Mouse (Mus musculus): ENCODE measurements around the gene Podn. TPM values are rescaled to one million over a fixed set of nuclear protein-coding genes. Genes with fewer than 3 reads are reported as not detected.
A peak's percentile ranks its signal among the peaks of the same experiment; 100 is the strongest.

Podn gene
- polyA plus RNA-seq, 1 experiment from 2014 or later, result 0.39 TPM

- Histone ChIP-seq H3K4me2 (peak overlapping the region; percentile 99), H3K36me3 (ENCODE audit: control insufficient read depth, insufficient read depth, low read length) (no peaks in the 10 kb centered on the region), H3K4me1 (ENCODE audit: control insufficient read depth, insufficient read depth, low read length) (peaks cover 14% of the 10 kb centered on the region; the same call in 1 of the 2 replicates), H3K9me3 (replicated peaks; ENCODE audit: control insufficient read depth, low read length) (no peaks in the 10 kb centered on the region), H3K4me3 (ENCODE audit: low read depth, low read length) (peak overlapping the region; percentile 70), H3K27me3 (ENCODE audit: control insufficient read depth, insufficient read depth, low read length) (peaks cover 47% of the 10 kb centered on the region), H3K27ac (ENCODE audit: low read depth, low read length) (no peak overlapping the region), H3K9ac (ENCODE audit: low read depth, low read length) (no peak overlapping the region; the same call in none of the 2 replicates)
- 4% methylated on average over 22 of the region's 22 CpGs for WGBS (ENCODE audit: insufficient replicate concordance)
- no peak for ATAC-seq (replicated peaks; ENCODE audit: insufficient number of reproducible peaks, low FRiP score, low TSS enrichment)
Measured at GRCm38 (mm10) chr4:108030888-108031501, 65.2 kb downstream of the Podn start.

- WGBS (ENCODE audit: insufficient replicate concordance), result 21% methylated on average over 3 of the region's 3 CpGs
- Histone ChIP-seq H3K4me1 (ENCODE audit: control insufficient read depth, insufficient read depth, low read length) (peaks cover 9% of the 10 kb centered on the region), H3K36me3 (ENCODE audit: control insufficient read depth, insufficient read depth, low read length) (no peaks in the 10 kb centered on the region), H3K27me3 (ENCODE audit: control insufficient read depth, insufficient read depth, low read length) (peaks cover 24% of the 10 kb centered on the region), H3K27ac (ENCODE audit: low read depth, low read length) (peak overlapping the region; percentile 50; the same call in 1 of the 2 replicates), H3K9ac (ENCODE audit: low read depth, low read length) (no peak overlapping the region), H3K9me3 (replicated peaks; ENCODE audit: control insufficient read depth, low read length) (no peaks in the 10 kb centered on the region), H3K4me3 (ENCODE audit: low read depth, low read length) (no peak overlapping the region), H3K4me2 (no peak overlapping the region; the same call in 1 of the 2 replicates)
- ATAC-seq (replicated peaks; ENCODE audit: insufficient number of reproducible peaks, low FRiP score, low TSS enrichment), result peak; percentile 80
Measured at GRCm38 (mm10) chr4:108026193-108026592, 70.1 kb downstream of the Podn start.

- Histone ChIP-seq H3K9ac (ENCODE audit: low read depth, low read length) (no peak overlapping the region), H3K27me3 (ENCODE audit: control insufficient read depth, insufficient read depth, low read length) (peaks cover 15% of the 10 kb centered on the region), H3K9me3 (replicated peaks; ENCODE audit: control insufficient read depth, low read length) (no peaks in the 10 kb centered on the region), H3K4me3 (ENCODE audit: low read depth, low read length) (peak overlapping the region; percentile 29), H3K4me2 (peak overlapping the region; percentile 58), H3K36me3 (ENCODE audit: control insufficient read depth, insufficient read depth, low read length) (no peaks in the 10 kb centered on the region), H3K27ac (ENCODE audit: low read depth, low read length) (peak overlapping the region; percentile 65; the same call in 1 of the 2 replicates), H3K4me1 (ENCODE audit: control insufficient read depth, insufficient read depth, low read length) (peaks cover 10% of the 10 kb centered on the region; the same call in 1 of the 2 replicates)
- ATAC-seq (replicated peaks; ENCODE audit: insufficient number of reproducible peaks, low FRiP score, low TSS enrichment), result peak; percentile 77
- WGBS (ENCODE audit: insufficient replicate concordance), result 2% methylated on average over 10 of the region's 10 CpGs
Measured at GRCm38 (mm10) chr4:108025269-108025668, 71.0 kb downstream of the Podn start.

- 74% methylated on average over 5 of the region's 5 CpGs for WGBS (ENCODE audit: insufficient replicate concordance)
- ATAC-seq (replicated peaks; ENCODE audit: insufficient number of reproducible peaks, low FRiP score, low TSS enrichment), result no peak
- Histone ChIP-seq H3K9ac (ENCODE audit: low read depth, low read length) (no peak overlapping the region), H3K27ac (ENCODE audit: low read depth, low read length) (no peak overlapping the region), H3K4me2 (peak overlapping the region; percentile 23), H3K36me3 (ENCODE audit: control insufficient read depth, insufficient read depth, low read length) (no peaks in the 10 kb centered on the region), H3K9me3 (replicated peaks; ENCODE audit: control insufficient read depth, low read length) (no peaks in the 10 kb centered on the region), H3K27me3 (ENCODE audit: control insufficient read depth, insufficient read depth, low read length) (peaks cover 10% of the 10 kb centered on the region), H3K4me1 (ENCODE audit: control insufficient read depth, insufficient read depth, low read length) (peaks cover 10% of the 10 kb centered on the region; the same call in 1 of the 2 replicates), H3K4me3 (ENCODE audit: low read depth, low read length) (no peak overlapping the region)
Measured at GRCm38 (mm10) chr4:108024641-108025040, 71.6 kb downstream of the Podn start.

- 81% methylated on average over 4 of the region's 4 CpGs for WGBS (ENCODE audit: insufficient replicate concordance)
- H3K9ac ChIP-seq (ENCODE audit: low read depth, low read length), result no peak overlapping the region
- peaks cover 7% of the 10 kb centered on the region for H3K27me3 ChIP-seq (ENCODE audit: control insufficient read depth, insufficient read depth, low read length)
- H3K4me3 ChIP-seq (ENCODE audit: low read depth, low read length), result no peak overlapping the region
- no peak overlapping the region for H3K4me2 ChIP-seq
- H3K4me1 ChIP-seq (ENCODE audit: control insufficient read depth, insufficient read depth, low read length), result peaks cover 14% of the 10 kb centered on the region; the same call in 1 of the 2 replicates
- H3K36me3 ChIP-seq (ENCODE audit: control insufficient read depth, insufficient read depth, low read length), result no peaks in the 10 kb centered on the region
- no peaks in the 10 kb centered on the region for H3K9me3 ChIP-seq (replicated peaks; ENCODE audit: control insufficient read depth, low read length)
- H3K27ac ChIP-seq (ENCODE audit: low read depth, low read length), result no peak overlapping the region
- no peak for ATAC-seq (replicated peaks; ENCODE audit: insufficient number of reproducible peaks, low FRiP score, low TSS enrichment)
Measured at GRCm38 (mm10) chr4:108023186-108023585, 73.1 kb downstream of the Podn start.

- Histone ChIP-seq H3K36me3 (ENCODE audit: control insufficient read depth, insufficient read depth, low read length) (no peaks in the 10 kb centered on the region), H3K4me3 (ENCODE audit: low read depth, low read length) (no peak overlapping the region), H3K27me3 (ENCODE audit: control insufficient read depth, insufficient read depth, low read length) (no peaks in the 10 kb centered on the region), H3K9me3 (replicated peaks; ENCODE audit: control insufficient read depth, low read length) (no peaks in the 10 kb centered on the region), H3K4me2 (no peak overlapping the region), H3K9ac (ENCODE audit: low read depth, low read length) (no peak overlapping the region), H3K27ac (ENCODE audit: low read depth, low read length) (no peak overlapping the region), H3K4me1 (ENCODE audit: control insufficient read depth, insufficient read depth, low read length) (peaks cover 10% of the 10 kb centered on the region; the same call in 1 of the 2 replicates)
- 82% methylated on average over 6 of the region's 6 CpGs for WGBS (ENCODE audit: insufficient replicate concordance)
- no peak for ATAC-seq (replicated peaks; ENCODE audit: insufficient number of reproducible peaks, low FRiP score, low TSS enrichment)
Measured at GRCm38 (mm10) chr4:108020178-108020577, 76.1 kb downstream of the Podn start.

GRCm38 (mm10) chr4:108018961-108019921, 77.0 kb downstream of the Podn start:
- ATAC-seq (replicated peaks; ENCODE audit: insufficient number of reproducible peaks, low FRiP score, low TSS enrichment), result no peak
- no peaks in the 10 kb centered on the region for H3K27me3 ChIP-seq (ENCODE audit: control insufficient read depth, insufficient read depth, low read length)
- no peak overlapping the region for H3K4me2 ChIP-seq
- H3K4me1 ChIP-seq (ENCODE audit: control insufficient read depth, insufficient read depth, low read length), result 0 out of 2 replicates have a peak, but pooled peaks cover 10% of the 10 kb centered on the region
- WGBS (ENCODE audit: insufficient replicate concordance), result 44% methylated on average over 13 of the region's 14 CpGs
- H3K36me3 ChIP-seq (ENCODE audit: control insufficient read depth, insufficient read depth, low read length), result no peaks in the 10 kb centered on the region
- H3K4me3 ChIP-seq (ENCODE audit: low read depth, low read length), result no peak overlapping the region
- H3K9ac ChIP-seq (ENCODE audit: low read depth, low read length), result no peak overlapping the region
- no peaks in the 10 kb centered on the region for H3K9me3 ChIP-seq (replicated peaks; ENCODE audit: control insufficient read depth, low read length)
- no peak overlapping the region for H3K27ac ChIP-seq (ENCODE audit: low read depth, low read length)

- H3K4me3 ChIP-seq (ENCODE audit: low read depth, low read length), result no peak overlapping the region
- no peaks in the 10 kb centered on the region for H3K9me3 ChIP-seq (replicated peaks; ENCODE audit: control insufficient read depth, low read length)
- WGBS (ENCODE audit: insufficient replicate concordance), result 34% methylated on average over 10 of the region's 10 CpGs
- H3K27me3 ChIP-seq (ENCODE audit: control insufficient read depth, insufficient read depth, low read length), result no peaks in the 10 kb centered on the region
- no peak overlapping the region for H3K27ac ChIP-seq (ENCODE audit: low read depth, low read length)
- ATAC-seq (replicated peaks; ENCODE audit: insufficient number of reproducible peaks, low FRiP score, low TSS enrichment), result no peak
- no peaks in the 10 kb centered on the region for H3K36me3 ChIP-seq (ENCODE audit: control insufficient read depth, insufficient read depth, low read length)
- 0 out of 2 replicates have a peak, but pooled peaks cover 10% of the 10 kb centered on the region for H3K4me1 ChIP-seq (ENCODE audit: control insufficient read depth, insufficient read depth, low read length)
- no peak overlapping the region for H3K9ac ChIP-seq (ENCODE audit: low read depth, low read length)
- H3K4me2 ChIP-seq, result no peak overlapping the region
Measured at GRCm38 (mm10) chr4:108018241-108018923, 77.9 kb downstream of the Podn start.
